Mouse (Mus musculus): Measurements from ENCODE around the gene Rpgrip1l. TPM values are rescaled to one million over a fixed set of nuclear protein-coding genes. Genes with fewer than 3 reads are reported as not detected.

The Rpgrip1l gene
- polyA plus RNA-seq, 1 experiment: 0.03 TPM

DNA sequence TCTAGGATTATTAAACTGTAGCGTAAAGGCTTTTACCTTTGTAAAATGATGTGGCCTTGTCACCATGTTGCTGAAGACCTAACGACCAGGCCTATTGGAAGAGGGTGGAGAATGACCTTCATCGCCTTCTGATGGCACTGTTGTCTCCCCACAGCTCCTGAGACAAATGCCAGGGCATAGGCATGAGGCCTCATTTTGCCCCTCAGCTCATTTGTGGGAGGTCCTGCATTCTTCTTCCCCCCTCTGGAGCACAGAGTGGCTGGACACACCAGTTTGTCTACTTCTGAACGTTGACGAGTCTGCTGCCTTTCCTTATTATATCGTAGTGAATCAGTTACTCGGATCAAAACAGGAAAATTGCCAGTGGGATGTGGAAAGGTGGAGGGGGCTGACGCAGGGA, 26.6 kb upstream of the Rpgrip1l start:
- Histone ChIP-seq H3K36me3 (ENCODE audit: control insufficient read depth) (peaks cover 2% of the 10 kb centered on the region; the same call in 1 of the 2 replicates), H3K27me3 (ENCODE audit: control insufficient read depth) (no peaks in the 10 kb centered on the region), H3K4me1 (ENCODE audit: control insufficient read depth) (peaks cover 3% of the 10 kb centered on the region), H3K4me3 (replicated peaks) (no peak overlapping the region), H3K9me3 (ENCODE audit: control insufficient read depth, low read length) (0 out of 2 replicates have a peak, but pooled peaks cover 2% of the 10 kb centered on the region)
- TF ChIP-seq TAL1 (IDR thresholded peaks at IDR 0.05; ENCODE audit: low read length) (no peak), GATA1 (IDR thresholded peaks at IDR 0.05; ENCODE audit: low read length) (no peak)

DNA sequence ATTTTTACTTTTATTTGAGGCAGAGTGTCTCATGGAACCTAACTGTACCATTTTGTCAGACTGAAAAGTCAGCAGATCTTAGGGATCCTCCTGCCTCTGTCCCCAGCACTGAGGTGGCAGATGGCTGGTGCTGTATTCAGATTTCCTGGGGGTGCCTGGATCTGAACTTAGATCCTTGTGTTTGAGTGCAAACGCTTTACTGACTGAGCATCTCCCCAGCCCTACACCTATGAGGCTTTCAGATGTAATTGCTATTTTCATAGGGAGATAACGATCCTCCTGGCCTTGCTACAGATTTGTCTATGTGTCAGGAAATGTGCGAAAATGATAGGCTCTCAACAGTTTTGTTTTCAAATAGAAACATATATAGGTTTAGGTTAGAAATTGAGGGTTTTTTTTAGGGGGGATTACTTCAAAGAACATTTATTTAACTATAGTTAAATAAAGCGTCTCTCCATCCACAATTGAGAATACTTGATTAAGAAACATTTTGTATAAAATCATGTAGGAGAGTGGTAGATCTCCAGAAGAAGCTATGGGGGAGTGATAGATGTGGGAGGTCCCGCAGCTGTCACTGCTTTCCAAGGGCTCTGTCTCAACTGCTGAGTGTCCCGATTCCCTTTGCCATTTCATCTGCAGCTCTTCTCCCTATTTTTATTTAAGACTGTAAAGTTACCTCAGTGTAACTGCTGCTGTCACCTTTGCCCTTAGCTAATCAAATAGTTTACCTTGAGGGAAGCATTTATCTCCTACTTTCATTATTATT, 25.5 kb upstream of the Rpgrip1l start:
- Histone ChIP-seq H3K36me3 (ENCODE audit: control insufficient read depth) (peaks cover 2% of the 10 kb centered on the region; the same call in 1 of the 2 replicates), H3K4me3 (replicated peaks) (no peak overlapping the region), H3K9me3 (ENCODE audit: control insufficient read depth, low read length) (0 out of 2 replicates have a peak, but pooled peaks cover 2% of the 10 kb centered on the region), H3K27me3 (ENCODE audit: control insufficient read depth) (no peaks in the 10 kb centered on the region), H3K4me1 (ENCODE audit: control insufficient read depth) (peaks cover 3% of the 10 kb centered on the region)
- no peak for TF ChIP-seq TAL1 (IDR thresholded peaks at IDR 0.05; ENCODE audit: low read length)
- TF ChIP-seq GATA1 (IDR thresholded peaks at IDR 0.05; ENCODE audit: low read length): no peak

DNA sequence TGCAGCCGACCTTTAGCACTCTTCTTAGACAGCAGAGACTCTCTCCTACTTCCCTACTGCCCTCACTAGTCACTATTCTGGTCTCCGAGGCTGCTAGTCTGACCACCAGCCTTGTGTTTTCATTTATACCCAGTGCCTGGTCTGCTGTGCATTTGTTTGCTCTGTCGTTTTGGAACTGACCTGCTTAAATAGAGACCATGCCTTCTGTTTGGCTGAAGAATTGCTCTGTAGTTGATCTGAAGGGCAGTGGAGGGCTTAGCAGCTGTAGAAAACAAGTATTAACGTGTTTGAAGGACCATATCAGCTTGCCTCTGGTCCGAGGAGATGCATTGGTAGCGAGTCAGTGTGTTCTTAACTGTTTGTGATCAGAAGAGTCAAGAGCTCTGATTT, 16.4 kb upstream of the Rpgrip1l start:
- peaks cover 9% of the 10 kb centered on the region for H3K36me3 ChIP-seq (ENCODE audit: control insufficient read depth)
- H3K4me1 ChIP-seq (ENCODE audit: control insufficient read depth): peaks cover 2% of the 10 kb centered on the region; the same call in 1 of the 2 replicates
- H3K27me3 ChIP-seq (ENCODE audit: control insufficient read depth): no peaks in the 10 kb centered on the region
- H3K9me3 ChIP-seq (ENCODE audit: control insufficient read depth, low read length): no peaks in the 10 kb centered on the region
- TF ChIP-seq GATA1 (IDR thresholded peaks at IDR 0.05; ENCODE audit: low read length): no peak
- TF ChIP-seq TAL1 (IDR thresholded peaks at IDR 0.05; ENCODE audit: low read length): no peak
- H3K4me3 ChIP-seq (replicated peaks): no peak overlapping the region

DNA sequence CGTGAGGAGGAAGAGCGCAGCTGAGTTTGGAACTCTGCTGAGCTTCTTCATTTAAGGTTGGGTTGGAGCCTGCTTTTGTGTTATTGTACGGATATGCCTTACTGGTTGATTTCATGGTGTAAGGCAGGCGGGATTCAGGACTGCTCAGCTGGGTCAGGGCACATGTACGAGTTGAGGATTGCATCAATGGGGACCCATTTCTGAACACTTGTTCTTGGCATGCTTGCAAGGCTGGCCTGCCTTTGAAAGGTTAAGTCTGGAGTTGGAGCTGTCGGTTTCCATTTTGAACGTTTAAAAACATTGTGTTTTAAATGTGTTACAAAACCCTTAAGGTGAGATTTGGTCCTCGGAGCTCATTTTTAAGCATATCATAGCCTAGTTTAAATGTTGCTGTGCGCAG, 16.0 kb upstream of the Rpgrip1l start:
- H3K4me3 ChIP-seq (replicated peaks): no peak overlapping the region
- H3K4me1 ChIP-seq (ENCODE audit: control insufficient read depth): peaks cover 2% of the 10 kb centered on the region; the same call in 1 of the 2 replicates
- H3K9me3 ChIP-seq (ENCODE audit: control insufficient read depth, low read length): no peaks in the 10 kb centered on the region
- H3K27me3 ChIP-seq (ENCODE audit: control insufficient read depth): no peaks in the 10 kb centered on the region
- peaks cover 9% of the 10 kb centered on the region for H3K36me3 ChIP-seq (ENCODE audit: control insufficient read depth)
- TF ChIP-seq TAL1 (IDR thresholded peaks at IDR 0.05; ENCODE audit: low read length) (no peak), GATA1 (IDR thresholded peaks at IDR 0.05; ENCODE audit: low read length) (no peak)

DNA sequence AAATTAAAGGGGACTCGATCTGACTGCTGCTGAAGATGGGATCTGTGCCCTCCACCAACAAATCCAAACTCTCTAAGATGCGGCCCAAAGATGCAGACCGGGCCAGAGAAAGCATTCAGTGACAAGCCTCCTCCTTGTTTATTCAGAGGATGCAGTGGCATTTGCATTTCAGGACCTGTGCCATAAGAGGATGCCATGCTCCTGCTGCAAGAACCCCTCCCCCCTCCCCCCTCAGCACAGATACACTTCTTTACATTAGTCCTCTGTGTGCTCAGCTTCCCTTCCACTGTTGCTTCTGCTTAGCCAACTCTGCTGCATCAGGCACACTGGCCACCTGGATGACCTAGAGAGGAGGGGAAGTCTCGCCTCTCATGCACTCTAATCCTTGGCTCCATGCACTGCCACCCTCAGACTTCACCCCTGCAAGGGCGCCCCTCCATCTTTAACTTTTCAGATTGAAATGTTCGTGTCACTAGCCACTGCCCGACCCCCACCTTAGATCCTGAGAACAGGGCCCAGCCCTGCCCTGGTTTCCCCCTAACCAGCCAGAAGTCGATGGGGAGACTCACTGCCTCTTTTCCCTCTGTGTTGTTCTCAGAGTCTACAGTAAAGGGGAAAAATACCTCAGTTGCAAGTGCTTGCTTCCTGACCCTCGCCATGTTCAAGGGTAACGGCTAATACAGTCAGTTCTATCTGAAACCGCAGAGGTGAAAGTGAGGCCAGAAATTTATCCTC, 14.6 kb upstream of the Rpgrip1l start:
- no peak overlapping the region for H3K4me3 ChIP-seq (replicated peaks)
- H3K9me3 ChIP-seq (ENCODE audit: control insufficient read depth, low read length): no peaks in the 10 kb centered on the region
- H3K4me1 ChIP-seq (ENCODE audit: control insufficient read depth): peaks cover 2% of the 10 kb centered on the region; the same call in 1 of the 2 replicates
- TF ChIP-seq TAL1 (IDR thresholded peaks at IDR 0.05; ENCODE audit: low read length): no peak
- no peak for TF ChIP-seq GATA1 (IDR thresholded peaks at IDR 0.05; ENCODE audit: low read length)
- peaks cover 9% of the 10 kb centered on the region for H3K36me3 ChIP-seq (ENCODE audit: control insufficient read depth)
- H3K27me3 ChIP-seq (ENCODE audit: control insufficient read depth): no peaks in the 10 kb centered on the region

DNA sequence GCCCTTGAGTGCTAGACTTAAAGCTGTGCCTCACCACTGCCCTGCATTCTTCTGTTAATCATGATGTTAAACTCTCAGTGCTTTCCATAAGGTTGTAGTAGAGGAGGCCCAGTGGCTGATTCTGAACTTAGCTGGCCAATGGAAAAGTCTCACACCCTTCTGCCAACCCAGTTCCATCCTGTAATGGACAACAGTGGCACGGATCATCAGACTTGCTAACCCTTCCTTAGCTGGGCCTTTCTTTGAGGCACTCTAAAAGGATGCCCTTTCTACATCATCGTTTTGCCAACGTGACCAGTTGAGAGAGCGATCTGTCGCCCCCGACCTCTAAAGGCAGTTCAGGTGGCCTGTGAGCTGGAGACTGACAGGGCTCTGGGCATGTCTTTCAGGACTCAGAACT, 13.9 kb upstream of the Rpgrip1l start:
- Histone ChIP-seq H3K4me3 (replicated peaks) (no peak overlapping the region), H3K27me3 (ENCODE audit: control insufficient read depth) (no peaks in the 10 kb centered on the region), H3K36me3 (ENCODE audit: control insufficient read depth) (peaks cover 9% of the 10 kb centered on the region), H3K4me1 (ENCODE audit: control insufficient read depth) (peaks cover 1% of the 10 kb centered on the region; the same call in 1 of the 2 replicates), H3K9me3 (ENCODE audit: control insufficient read depth, low read length) (no peaks in the 10 kb centered on the region)
- TF ChIP-seq GATA1 (IDR thresholded peaks at IDR 0.05; ENCODE audit: low read length): no peak
- TF ChIP-seq TAL1 (IDR thresholded peaks at IDR 0.05; ENCODE audit: low read length): no peak

DNA sequence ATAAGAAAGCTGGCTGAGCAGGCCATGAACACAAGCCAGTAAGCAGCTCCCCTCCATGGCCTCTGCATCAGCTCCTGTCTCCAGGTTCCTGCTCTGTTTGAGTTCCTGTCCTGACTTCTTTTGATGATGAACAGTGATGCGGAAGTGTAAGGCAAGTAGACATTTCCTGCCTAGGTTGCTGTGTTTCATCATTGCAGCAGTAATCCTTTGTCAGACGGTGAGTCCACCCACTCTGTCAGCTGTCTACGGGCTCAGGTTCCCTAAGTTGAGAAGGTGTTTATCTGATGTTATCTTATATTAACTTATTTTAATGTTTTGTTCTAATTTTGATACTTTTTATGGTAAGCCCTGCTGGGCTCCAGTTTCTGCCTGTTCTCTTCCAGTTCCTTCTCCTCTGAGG, 13.0 kb upstream of the Rpgrip1l start:
- TF ChIP-seq GATA1 (IDR thresholded peaks at IDR 0.05; ENCODE audit: low read length) (no peak), TAL1 (IDR thresholded peaks at IDR 0.05; ENCODE audit: low read length) (no peak)
- no peaks in the 10 kb centered on the region; the same call in 1 of the 2 replicates for H3K4me1 ChIP-seq (ENCODE audit: control insufficient read depth)
- no peak overlapping the region for H3K4me3 ChIP-seq (replicated peaks)
- no peaks in the 10 kb centered on the region for H3K27me3 ChIP-seq (ENCODE audit: control insufficient read depth)
- H3K36me3 ChIP-seq (ENCODE audit: control insufficient read depth): peaks cover 9% of the 10 kb centered on the region
- H3K9me3 ChIP-seq (ENCODE audit: control insufficient read depth, low read length): no peaks in the 10 kb centered on the region

DNA sequence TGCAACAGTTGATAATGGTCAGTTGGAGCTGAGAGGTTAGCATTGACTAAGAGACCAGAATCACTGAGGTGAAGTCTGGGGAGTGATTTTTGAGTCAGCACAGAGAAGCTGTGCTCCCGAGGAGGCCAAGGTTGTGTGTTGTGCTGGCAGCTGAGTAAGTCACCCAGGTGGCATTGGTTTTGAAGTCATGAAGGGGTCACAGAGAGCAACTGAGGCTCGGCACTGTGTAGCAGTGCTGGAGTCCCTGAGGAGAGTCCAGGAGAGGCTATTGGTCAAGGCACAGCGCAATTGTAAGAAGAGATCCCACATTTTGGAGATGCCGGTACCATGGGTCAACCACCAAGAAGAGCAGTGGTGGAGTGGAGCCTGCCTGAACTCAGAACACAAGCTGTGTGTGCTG, 11.9 kb upstream of the Rpgrip1l start:
- H3K4me1 ChIP-seq (ENCODE audit: control insufficient read depth): peaks cover under 1% of the 10 kb centered on the region
- no peak for TF ChIP-seq GATA1 (IDR thresholded peaks at IDR 0.05; ENCODE audit: low read length)
- TF ChIP-seq TAL1 (IDR thresholded peaks at IDR 0.05; ENCODE audit: low read length): no peak
- H3K36me3 ChIP-seq (ENCODE audit: control insufficient read depth): peaks cover 9% of the 10 kb centered on the region
- no peaks in the 10 kb centered on the region for H3K9me3 ChIP-seq (ENCODE audit: control insufficient read depth, low read length)
- H3K4me3 ChIP-seq (replicated peaks): no peak overlapping the region
- no peaks in the 10 kb centered on the region for H3K27me3 ChIP-seq (ENCODE audit: control insufficient read depth)

DNA sequence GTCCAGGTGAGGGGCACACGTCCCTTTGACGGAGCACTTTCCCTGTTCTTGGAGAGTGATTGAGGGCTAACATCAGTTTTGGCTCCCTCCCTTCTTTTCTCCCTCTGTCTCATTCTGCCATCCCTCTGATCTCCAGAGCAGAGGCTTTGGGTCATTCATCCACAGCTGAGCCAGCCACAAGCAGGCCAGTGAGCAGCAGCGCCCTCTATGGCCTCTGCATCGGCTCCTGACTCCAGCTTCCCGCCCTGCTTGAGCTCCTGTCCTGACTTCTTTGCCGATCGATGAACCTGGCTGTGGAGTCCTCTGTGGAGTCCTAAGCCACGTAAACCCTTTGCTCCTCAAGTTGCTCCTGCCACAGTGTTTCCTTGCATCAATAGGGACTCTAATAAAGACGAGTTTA, 11.2 kb upstream of the Rpgrip1l start:
- Histone ChIP-seq H3K9me3 (ENCODE audit: control insufficient read depth, low read length) (no peaks in the 10 kb centered on the region), H3K36me3 (ENCODE audit: control insufficient read depth) (peaks cover 9% of the 10 kb centered on the region), H3K4me1 (ENCODE audit: control insufficient read depth) (peaks cover 5% of the 10 kb centered on the region), H3K4me3 (replicated peaks) (no peak overlapping the region), H3K27me3 (ENCODE audit: control insufficient read depth) (no peaks in the 10 kb centered on the region)
- TF ChIP-seq TAL1 (IDR thresholded peaks at IDR 0.05; ENCODE audit: low read length) (no peak), GATA1 (IDR thresholded peaks at IDR 0.05; ENCODE audit: low read length) (no peak)
